Mouse (Mus musculus) forebrain, embryonic 11.5 days (tissue): ENCODE data around the gene Tnr. TPM values are rescaled to one million over a fixed set of nuclear protein-coding genes. Genes with fewer than 3 reads are reported as not detected.
A peak's percentile ranks its signal among the peaks of the same experiment; 100 is the strongest.

Experiments
- ATAC-seq: fragments of 200-750 bp; cut with Nextera tagmentation; replicated peaks from 2 replicates; pipeline ENCODE4 v1.8.0; 2017; ENCODE audit warnings: moderate TSS enrichment; ENCODE audit not compliant: low FRiP score
- DNase-seq: peaks from one replicate; pipeline ENCODE4 v3.0.0-alpha.2; 2017; ENCODE audit warnings: low spot score
- H3K27ac ChIP-seq: fragments of 300-500 bp; sonication (generic); 2 replicates; pipeline ENCODE4 v1.5.1; 2014; ENCODE audit warnings: low read depth, low read length
- H3K27me3 ChIP-seq: fragments of 300-500 bp; sonication (generic); 2 replicates; pipeline ENCODE4 v1.6.1; 2014; ENCODE audit warnings: mild to moderate bottlenecking, low read length, mixed read lengths; ENCODE audit not compliant: control insufficient read depth, insufficient read depth
- H3K36me3 ChIP-seq: fragments of 300-500 bp; sonication (generic); 2 replicates; pipeline ENCODE4 v1.6.1; 2014; ENCODE audit warnings: mild to moderate bottlenecking, low read length, moderate library complexity, mixed read lengths; ENCODE audit not compliant: control insufficient read depth, insufficient read depth
- H3K4me1 ChIP-seq: fragments of 300-500 bp; sonication (generic); replicated peaks from 2 replicates; pipeline ENCODE4 v1.6.1; 2014; ENCODE audit warnings: low read length, mixed read lengths; ENCODE audit not compliant: control insufficient read depth, insufficient read depth
- H3K4me2 ChIP-seq: fragments of 300-500 bp; sonication (generic); 2 replicates; pipeline ENCODE4 v1.6.1; 2014; ENCODE audit warnings: low read depth, mild to moderate bottlenecking, low read length, moderate library complexity, mixed read lengths; ENCODE audit not compliant: severe bottlenecking
- H3K4me3 ChIP-seq: fragments of 300-500 bp; sonication (generic); 2 replicates; pipeline ENCODE4 v1.5.1; 2014; ENCODE audit warnings: low read depth, low read length
- H3K9ac ChIP-seq: fragments of 300-500 bp; sonication (generic); 2 replicates; pipeline ENCODE4 v1.6.1; 2014; ENCODE audit warnings: low read length
- H3K9me3 ChIP-seq: fragments of 300-500 bp; sonication (generic); 2 replicates; pipeline ENCODE4 v1.6.1; 2016; ENCODE audit warnings: low read length, mixed read lengths; ENCODE audit not compliant: control insufficient read depth
- WGBS: fragments of 180-500 bp; shearing (Covaris S2); extraction: QIAGEN DNeasy Blood & Tissue Kit; methylation state at CpG from one replicate; pipeline ENCODE4 v1.1.7; 2014; 5-methylcytosine and 5-hydroxymethylcytosine counted together
- polyA plus RNA-seq: library from polyadenylated mRNA; unstranded; fragments of >200 nt; fragmentation: Nextera tagmentation; extraction: Ambion mirVana; gene quantifications from 2 replicates; pipeline ENCODE4 v1.2.1, GENCODE M21; 2014

The Tnr gene
- polyA plus RNA-seq, 1 experiment from 2014 or later: 0.77 TPM

GRCm38 (mm10) chr1:159545470-159546145, 22.0 kb downstream of the Tnr start:
- H3K4me3 ChIP-seq: no peak overlapping the region
- no peak overlapping the region for H3K4me2 ChIP-seq
- no peak overlapping the region for H3K9ac ChIP-seq
- no peak for DNase-seq
- H3K27me3 ChIP-seq: no peaks in the 10 kb centered on the region
- WGBS: 74% methylated on average over 9 of the region's 9 CpGs
- H3K36me3 ChIP-seq: no peaks in the 10 kb centered on the region
- H3K9me3 ChIP-seq: no peaks in the 10 kb centered on the region
- no peaks in the 10 kb centered on the region; the same call in 1 of the 2 replicates for H3K4me1 ChIP-seq
- no peak for ATAC-seq
- H3K27ac ChIP-seq: no peak overlapping the region

DNA sequence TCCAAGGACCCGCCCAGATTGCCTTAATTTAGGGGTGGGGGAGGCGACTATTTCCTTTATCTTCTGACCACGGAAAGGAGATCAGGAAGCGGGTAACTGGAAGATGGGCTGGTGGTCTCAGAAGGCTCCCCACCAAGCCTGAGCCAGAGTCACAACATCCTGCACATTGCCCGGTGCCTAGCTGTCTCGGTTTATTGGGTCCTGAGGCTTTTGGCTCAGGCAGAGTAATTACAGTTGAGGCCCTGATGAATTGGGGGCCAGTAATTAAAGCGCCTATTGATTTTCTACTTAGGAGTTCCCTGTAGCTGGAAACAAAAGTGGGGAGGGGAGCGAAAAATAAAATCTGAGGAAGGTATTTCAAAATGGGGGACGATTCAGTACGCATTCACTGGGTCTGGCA, 27.5 kb downstream of the Tnr start:
- WGBS: 44% methylated on average over 10 of the region's 10 CpGs
- ATAC-seq: 0 out of 2 replicates have a peak, but pooled peaks have one; percentile 33
- no peak for DNase-seq

DNA sequence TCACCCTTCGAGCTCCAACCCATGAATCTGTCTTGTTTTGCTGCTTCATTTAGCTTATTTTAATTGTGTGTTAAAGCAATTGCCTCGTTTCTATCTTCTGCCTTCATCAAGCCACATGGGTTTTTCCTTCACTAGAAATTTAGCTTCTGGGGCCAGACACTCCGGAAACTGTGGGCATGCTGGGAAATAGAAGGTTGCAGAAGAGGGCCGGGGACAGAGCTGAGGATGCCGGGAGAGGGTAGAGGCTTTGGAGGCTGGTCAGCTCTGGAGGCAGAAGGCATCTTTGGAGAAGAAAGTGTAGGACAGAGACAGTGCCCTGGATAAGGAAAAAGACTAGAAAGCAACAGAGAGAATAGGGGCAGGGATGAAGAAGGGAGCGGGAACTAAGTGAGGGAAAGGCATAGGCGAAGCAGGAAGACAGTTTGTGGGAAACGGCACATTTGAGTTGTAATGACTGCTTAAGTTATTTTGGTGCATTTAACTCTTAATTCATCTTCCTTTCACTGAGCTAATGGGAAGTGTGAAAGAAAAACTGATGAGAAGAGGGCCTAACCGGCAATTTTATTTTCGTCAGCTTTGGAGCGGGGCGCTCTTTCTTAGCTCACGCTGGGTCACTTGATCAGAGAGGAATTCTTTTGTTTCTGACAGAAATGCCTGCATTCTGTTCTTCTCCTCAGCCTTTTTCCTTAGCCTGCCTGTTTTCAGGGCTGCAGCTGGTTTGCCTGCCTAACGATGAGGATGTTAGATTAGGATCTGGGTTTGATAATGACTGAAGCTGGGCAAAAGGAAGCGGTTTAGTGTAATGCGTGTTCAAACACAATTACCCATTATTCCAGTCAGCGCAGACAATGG, 28.2 kb downstream of the Tnr start:
- WGBS: 22% methylated on average over 17 of the region's 17 CpGs
- DNase-seq (no peak), ATAC-seq (peak; percentile 57; the same call in 1 of the 2 replicates)
- no peak overlapping the region for H3K4me3 ChIP-seq
- no peaks in the 10 kb centered on the region for H3K27me3 ChIP-seq
- H3K9me3 ChIP-seq: no peaks in the 10 kb centered on the region
- no peaks in the 10 kb centered on the region for H3K36me3 ChIP-seq
- H3K4me2 ChIP-seq: peak overlapping the region; percentile 26; the same call in 1 of the 2 replicates
- peaks cover 3% of the 10 kb centered on the region; the same call in 1 of the 2 replicates for H3K4me1 ChIP-seq
- peak overlapping the region; percentile 37; the same call in 1 of the 2 replicates for H3K27ac ChIP-seq
- H3K9ac ChIP-seq: no peak overlapping the region

More for the DNA sequence above, 27.5 kb downstream of the Tnr start:
- no peaks in the 10 kb centered on the region for H3K9me3 ChIP-seq
- no peaks in the 10 kb centered on the region for H3K27me3 ChIP-seq
- no peak overlapping the region for H3K27ac ChIP-seq
- no peak overlapping the region for H3K4me3 ChIP-seq
- no peaks in the 10 kb centered on the region for H3K36me3 ChIP-seq
- H3K4me1 ChIP-seq: peaks cover 3% of the 10 kb centered on the region; the same call in 1 of the 2 replicates
- no peak overlapping the region for H3K4me2 ChIP-seq
- no peak overlapping the region for H3K9ac ChIP-seq

DNA sequence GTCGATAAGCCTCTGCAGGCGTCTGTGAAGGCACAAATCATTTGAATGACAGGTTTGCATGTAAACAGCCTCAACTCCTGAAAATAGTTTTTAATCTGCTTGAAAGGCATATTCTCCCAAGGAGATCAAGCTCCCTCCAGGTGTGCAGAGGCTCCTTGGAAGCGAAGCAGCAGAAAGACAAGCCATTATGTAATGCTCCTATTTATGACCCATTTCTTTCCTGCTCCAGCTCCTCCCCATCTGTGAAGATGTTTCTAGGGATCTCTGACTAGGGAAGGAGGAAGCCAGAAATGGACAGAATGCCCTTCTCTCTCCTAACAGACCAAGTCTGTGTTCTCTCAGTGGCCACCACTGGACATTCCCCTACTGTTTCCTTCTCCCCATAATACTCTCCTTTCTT, 38.0 kb downstream of the Tnr start:
- ATAC-seq (no peak), DNase-seq (no peak)
- Histone ChIP-seq H3K4me1 (no peaks in the 10 kb centered on the region), H3K9ac (no peak overlapping the region), H3K27me3 (no peaks in the 10 kb centered on the region), H3K27ac (no peak overlapping the region), H3K9me3 (no peaks in the 10 kb centered on the region), H3K4me2 (no peak overlapping the region), H3K4me3 (no peak overlapping the region), H3K36me3 (no peaks in the 10 kb centered on the region)
- 76% methylated on average over 3 of the region's 3 CpGs for WGBS

DNA sequence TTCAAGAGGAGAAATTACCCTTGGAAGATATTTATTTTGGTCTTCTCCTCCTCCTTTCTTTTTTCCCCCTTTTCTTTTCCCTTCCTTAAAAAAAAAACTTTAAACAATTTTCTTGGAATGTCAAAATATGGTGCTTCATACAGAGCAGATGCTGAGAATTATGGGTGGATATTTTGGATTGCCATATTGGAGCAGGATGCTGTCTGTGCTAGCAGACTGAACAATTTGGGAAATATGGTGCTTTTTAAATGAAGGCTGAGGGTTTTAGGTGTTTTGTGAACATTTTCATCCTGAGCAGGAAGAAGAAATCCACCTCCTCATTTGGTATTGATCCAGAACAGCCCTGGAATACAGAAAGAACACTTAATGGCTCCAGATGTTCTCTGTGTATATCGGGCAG, 41.6 kb downstream of the Tnr start:
- DNase-seq: no peak
- ATAC-seq: no peak
- H3K4me3 ChIP-seq: no peak overlapping the region
- H3K4me1 ChIP-seq: 0 out of 2 replicates have a peak, but pooled peaks cover 1% of the 10 kb centered on the region
- no peak overlapping the region for H3K27ac ChIP-seq
- no peaks in the 10 kb centered on the region for H3K27me3 ChIP-seq
- H3K36me3 ChIP-seq: no peaks in the 10 kb centered on the region
- WGBS: 95% methylated on average over 1 of the region's 1 CpGs
- H3K4me2 ChIP-seq: no peak overlapping the region
- no peak overlapping the region for H3K9ac ChIP-seq
- H3K9me3 ChIP-seq: no peaks in the 10 kb centered on the region

DNA sequence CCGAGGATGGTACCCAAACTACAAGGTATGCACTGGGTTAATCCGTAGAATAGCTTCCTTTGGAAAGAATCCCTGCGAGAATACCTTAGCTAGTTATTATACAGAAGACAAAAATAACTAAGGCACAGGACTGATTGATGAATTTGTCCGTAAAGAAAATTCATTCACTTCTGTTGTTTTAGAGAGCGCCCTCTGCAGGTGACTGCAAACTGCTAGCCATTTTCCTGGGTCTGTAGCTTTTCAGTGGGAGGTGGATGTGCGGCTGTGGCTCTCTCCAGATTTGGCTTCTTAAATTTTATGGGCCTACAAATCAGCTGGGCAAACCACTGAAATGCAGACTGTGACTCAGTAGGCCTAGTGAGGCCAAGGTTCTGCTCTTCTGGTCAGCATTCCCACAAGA, 42.5 kb downstream of the Tnr start:
- Histone ChIP-seq H3K36me3 (no peaks in the 10 kb centered on the region), H3K9me3 (no peaks in the 10 kb centered on the region), H3K4me3 (no peak overlapping the region), H3K4me1 (0 out of 2 replicates have a peak, but pooled peaks cover 4% of the 10 kb centered on the region), H3K27ac (no peak overlapping the region), H3K4me2 (no peak overlapping the region), H3K9ac (no peak overlapping the region), H3K27me3 (no peaks in the 10 kb centered on the region)
- ATAC-seq (no peak), DNase-seq (no peak)
- WGBS: 81% methylated on average over 6 of the region's 6 CpGs

GRCm38 (mm10) chr1:159567171-159567570, 43.6 kb downstream of the Tnr start:
- Histone ChIP-seq H3K27me3 (no peaks in the 10 kb centered on the region), H3K4me1 (0 out of 2 replicates have a peak, but pooled peaks cover 4% of the 10 kb centered on the region), H3K27ac (no peak overlapping the region), H3K9me3 (no peaks in the 10 kb centered on the region), H3K9ac (no peak overlapping the region), H3K4me3 (no peak overlapping the region), H3K4me2 (no peak overlapping the region), H3K36me3 (no peaks in the 10 kb centered on the region)
- no peak for ATAC-seq
- DNase-seq: no peak
- 87% methylated on average over 7 of the region's 7 CpGs for WGBS

GRCm38 (mm10) chr1:159570270-159570669, 46.7 kb downstream of the Tnr start:
- 31% methylated on average over 8 of the region's 8 CpGs for WGBS
- no peaks in the 10 kb centered on the region for H3K9me3 ChIP-seq
- no peak for DNase-seq
- H3K4me3 ChIP-seq: no peak overlapping the region
- 0 out of 2 replicates have a peak, but pooled peaks have one; percentile 53 for ATAC-seq
- no peaks in the 10 kb centered on the region for H3K27me3 ChIP-seq
- no peak overlapping the region for H3K4me2 ChIP-seq
- H3K27ac ChIP-seq: no peak overlapping the region
- no peaks in the 10 kb centered on the region for H3K36me3 ChIP-seq
- 0 out of 2 replicates have a peak, but pooled peaks cover 4% of the 10 kb centered on the region for H3K4me1 ChIP-seq
- H3K9ac ChIP-seq: no peak overlapping the region
